Mouse (Mus musculus) embryonic stem cell, embryonic (primary cell): ENCODE data around the gene Acadvl.

Source experiments
- CTCF ChIA-PET, 4 experiments: fragments of 300-600 bp in 2 of 4; fragments of 350-600 bp in 2 of 4; sonication (Branson Sonifier 250); formaldehyde crosslinking; loops; one replicate each; lab custom pipeline; 2022; ENCODE audit warnings: inconsistent platforms in 2 of 4; lab: Charles Lee
- POLR2A ChIA-PET, 4 experiments: fragments of 300-600 bp in 2 of 4; fragments of 350-600 bp in 2 of 4; sonication (Branson Sonifier 250); formaldehyde crosslinking; loops; one replicate each; lab custom pipeline; 2022; ENCODE audit warnings: antibody characterized with exemption in 4 of 4, inconsistent platforms in 1 of 4; lab: Charles Lee

The Acadvl gene

DNA sequence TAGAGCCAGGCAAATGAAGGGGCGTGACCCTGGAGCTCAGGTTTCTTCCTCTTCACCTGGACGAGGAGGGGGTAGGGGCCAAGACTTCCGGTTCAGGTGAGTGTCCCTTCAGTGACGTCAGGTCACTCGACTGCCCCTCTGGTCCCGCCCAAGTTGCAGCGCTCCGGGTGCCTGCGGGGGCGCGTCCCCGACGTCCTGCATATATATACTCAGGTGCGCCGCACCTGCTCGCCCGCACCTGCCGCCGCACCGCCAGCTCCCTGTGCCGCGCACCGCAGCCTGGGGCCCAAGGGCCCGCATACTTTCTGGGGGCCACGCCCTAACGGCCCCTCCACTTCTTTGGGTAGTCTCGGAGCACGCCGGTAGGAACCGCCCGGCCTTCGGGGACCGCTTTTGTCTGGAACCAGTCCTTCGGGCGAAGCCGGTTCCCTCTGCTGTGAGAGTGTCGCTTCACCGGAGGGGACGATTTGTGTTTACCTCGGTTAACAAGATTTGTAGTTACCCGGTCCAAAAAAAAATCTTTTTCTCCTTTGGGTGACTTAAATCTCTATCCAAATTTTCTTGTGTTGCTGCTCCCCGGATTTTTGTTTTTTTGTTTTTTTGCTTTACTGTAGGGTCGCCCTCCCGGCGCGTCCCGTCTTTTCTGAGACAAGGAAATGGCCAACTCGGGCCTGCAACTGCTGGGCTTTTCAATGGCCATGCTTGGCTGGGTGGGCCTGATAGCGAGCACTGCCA is 49.8 kb downstream of the Acadvl start:
- POLR2A ChIA-PET, result interaction anchor here (0.8 to 9.1 kb wide), 34 partner anchors 10 to 681 kb away, joined by 3 to 62 read pairs (median 5); partner anchors contain the start of genes Ctdnep1 (in 3 of the 4), Eif5a (in 2 of the 4), Elp5 (in 2 of the 4) and Slc2a4 (in 2 of the 4)
- CTCF ChIA-PET, result interaction anchor here (0.5 to 4.8 kb wide), 16 partner anchors 13 to 249 kb away, joined by 3 to 30 read pairs (median 4); partner anchors contain the start of genes Ybx2 (in 2 of the 4), Slc16a11 (in 1 of the 4) and Slc2a4 (in 1 of the 4)

DNA sequence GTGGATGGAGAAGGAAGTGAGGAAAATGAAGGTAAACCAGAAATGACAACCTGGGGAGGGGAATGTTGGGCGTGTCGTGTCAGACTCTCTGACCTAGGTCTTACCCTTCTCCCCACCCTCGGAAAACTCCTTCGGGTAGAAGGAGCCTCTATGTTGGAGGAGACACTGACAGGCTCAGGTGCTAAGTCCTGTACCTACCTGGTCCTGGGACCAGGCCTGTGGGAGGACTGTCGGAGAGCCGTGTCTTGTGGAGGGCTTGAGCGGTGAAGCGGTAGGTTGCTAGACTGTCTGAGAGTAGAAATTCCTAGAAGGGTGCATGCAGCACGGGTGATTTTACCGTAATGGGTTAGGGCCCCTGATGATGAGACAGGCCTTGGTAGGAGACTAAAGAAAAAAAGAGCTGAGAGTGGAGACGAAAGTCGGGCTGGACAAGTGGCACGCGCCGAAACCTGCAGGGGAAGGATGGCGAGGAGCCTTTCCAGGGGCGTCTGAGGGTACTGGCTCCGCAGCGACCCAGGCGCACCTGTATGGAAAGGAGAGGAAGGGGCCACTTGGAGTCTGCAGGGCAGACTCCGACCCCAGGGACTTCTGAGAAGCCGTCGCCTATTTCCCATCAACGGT is 50.5 kb downstream of the Acadvl start, which contains the start of gene Cldn7:
Gene Cldn7, plus strand, starts transcription at position 130 of the 621 bp plus-strand sequence.
- POLR2A ChIA-PET, result interaction anchor here (0.7 to 9.1 kb wide), 37 partner anchors 9 to 682 kb away, joined by 3 to 62 read pairs (median 4); partner anchors contain the start of genes Ctdnep1 (in 3 of the 4), Eif5a (in 2 of the 4), Elp5 (in 2 of the 4) and Slc2a4 (in 2 of the 4)
- CTCF ChIA-PET, result interaction anchor here (0.5 to 4.8 kb wide), 17 partner anchors 12 to 1214 kb away, joined by 3 to 30 read pairs (median 4); partner anchors contain the start of genes Ybx2 (in 2 of the 4) and Slc2a4 (in 1 of the 4)

DNA sequence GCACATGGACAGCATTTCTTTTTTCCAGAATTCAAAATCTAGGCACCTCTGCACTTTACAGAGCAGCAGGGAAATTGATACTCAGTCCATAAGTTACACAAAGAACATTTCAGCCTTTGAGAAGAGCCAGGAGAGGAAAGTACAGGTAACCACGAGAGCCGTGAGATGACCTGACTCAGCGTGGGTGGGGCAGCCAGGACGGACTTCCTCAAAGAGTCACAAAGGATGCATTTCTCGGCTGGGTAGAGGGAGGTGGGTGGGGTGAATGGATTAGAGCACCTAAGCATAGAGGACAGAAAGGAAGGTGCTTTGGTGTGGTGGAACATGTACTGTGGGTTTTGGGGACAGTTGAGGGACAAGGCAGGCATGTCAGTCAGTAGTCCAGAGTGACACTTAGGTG is 53.4 kb downstream of the Acadvl start:
- CTCF ChIA-PET, result interaction anchor here in 2 of 4 experiments (0.7 to 2.1 kb wide), 2 partner anchors 25 to 28 kb away, joined by 3 to 7 read pairs; no protein-coding TSS in a partner anchor
- POLR2A ChIA-PET, result interaction anchor here in 2 of 4 experiments (0.7 to 4.0 kb wide), 4 partner anchors 14 to 238 kb away, joined by 3 to 13 read pairs (median 4); partner anchors contain the start of gene Slc2a4 (in 1 of the 2)

DNA sequence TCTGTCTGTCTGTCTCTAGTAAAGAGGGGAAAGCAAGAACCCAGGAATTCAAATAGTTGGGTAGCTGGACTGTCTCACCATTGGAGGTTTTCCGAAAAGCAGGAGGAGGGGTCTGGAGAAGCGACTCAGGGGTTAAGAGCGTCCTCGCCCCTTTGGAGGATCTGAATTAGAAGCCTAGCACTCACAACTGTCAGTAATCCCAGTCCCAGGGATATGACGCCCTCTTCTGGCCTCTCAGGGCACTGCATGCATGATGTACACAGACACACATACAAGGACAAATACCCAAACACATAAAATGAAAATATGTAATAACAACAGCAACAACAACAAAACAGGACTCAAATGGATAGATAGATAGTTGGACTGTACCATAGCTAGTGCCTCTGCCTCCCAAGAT is 54.6 kb downstream of the Acadvl start:
- CTCF ChIA-PET, result interaction anchor here (0.5 to 3.2 kb wide), 10 partner anchors 12 to 896 kb away, joined by 3 to 22 read pairs (median 5); partner anchors contain the start of gene Slc2a4 (in 2 of the 4)

More for the DNA sequence above, 54.6 kb downstream of the Acadvl start:
- POLR2A ChIA-PET, result interaction anchor here in 3 of 4 experiments (0.7 to 4.0 kb wide), 7 partner anchors 10 to 239 kb away, joined by 3 to 13 read pairs (median 3); partner anchors contain the start of genes Acap1 (in 1 of the 3), Ctdnep1 (in 1 of the 3) and Slc2a4 (in 1 of the 3)
